Mouse (Mus musculus): Measurements from ENCODE around the gene Themis2. TPM values are rescaled to one million over a fixed set of nuclear protein-coding genes. Genes with fewer than 3 reads are reported as not detected.

Gene Themis2
- polyA plus RNA-seq, 1 experiment from 2014 or later, result 0.50 TPM

- peak overlapping the region; percentile 5; the same call in 1 of the 2 replicates for H3K27ac ChIP-seq (ENCODE audit: poor library complexity, severe bottlenecking)
- ATAC-seq (ENCODE audit: insufficient number of reproducible peaks, low FRiP score), result peak; percentile 84
Measured at GRCm38 (mm10) chr4:132807771-132808641, 11.8 kb upstream of the Themis2 start.

GRCm38 (mm10) chr4:132806620-132807191 is 10.5 kb upstream of the Themis2 start:
- Histone ChIP-seq H3K9ac (no peak overlapping the region), H3K27me3 (replicated peaks) (no peaks in the 10 kb centered on the region), H3K4me1 (replicated peaks) (peaks cover 21% of the 10 kb centered on the region), H3K9me3 (replicated peaks) (peaks cover 10% of the 10 kb centered on the region), H3K36me3 (no peaks in the 10 kb centered on the region), H3K4me3 (no peak overlapping the region), H3K4me2 (no peak overlapping the region), H3K27ac (ENCODE audit: poor library complexity, severe bottlenecking) (no peak overlapping the region)
- WGBS, result 86% methylated on average over 7 of the region's 7 CpGs
- no peak for ATAC-seq (ENCODE audit: insufficient number of reproducible peaks, low FRiP score)

More at GRCm38 (mm10) chr4:132807771-132808641, 11.8 kb upstream of the Themis2 start:
- Histone ChIP-seq H3K9ac (no peak overlapping the region), H3K27me3 (replicated peaks) (no peaks in the 10 kb centered on the region), H3K9me3 (replicated peaks) (peaks cover 10% of the 10 kb centered on the region), H3K4me1 (replicated peaks) (peaks cover 21% of the 10 kb centered on the region), H3K4me2 (0 out of 2 replicates have a peak overlapping the region, but pooled peaks have one; percentile 6), H3K4me3 (no peak overlapping the region), H3K36me3 (no peaks in the 10 kb centered on the region)
- WGBS, result 51% methylated on average over 5 of the region's 5 CpGs

DNA sequence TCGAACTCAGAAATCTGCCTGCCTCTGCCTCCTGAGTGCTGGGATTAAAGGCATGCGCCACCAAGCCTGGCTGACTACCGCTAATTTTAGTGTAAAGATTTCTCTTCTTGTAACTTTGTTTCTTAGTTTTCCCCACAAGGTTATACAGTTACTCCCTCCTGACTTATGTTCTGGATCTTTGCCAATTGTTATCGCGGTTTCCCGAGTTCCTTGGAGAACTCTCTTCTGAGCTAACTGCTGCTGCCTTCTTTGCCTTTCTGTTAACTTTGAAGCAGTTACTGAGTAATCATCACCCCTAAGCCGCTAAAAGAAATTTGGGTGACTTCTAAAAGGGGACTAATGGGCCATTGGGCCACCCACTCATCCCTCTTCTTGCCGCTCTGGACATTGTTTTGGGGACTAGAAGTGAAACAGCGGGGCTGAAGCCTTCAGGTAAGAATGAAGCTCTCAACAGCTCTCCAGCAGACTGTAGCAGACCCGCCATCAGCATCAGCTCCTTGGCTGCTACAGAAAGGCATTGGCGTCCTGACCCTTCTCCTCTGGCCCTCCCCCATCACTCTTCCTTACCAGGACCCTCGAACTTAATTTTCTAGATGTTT is 9.5 kb upstream of the Themis2 start:
- no peaks in the 10 kb centered on the region for H3K27me3 ChIP-seq (replicated peaks)
- H3K4me2 ChIP-seq, result no peak overlapping the region
- WGBS, result 56% methylated on average over 12 of the region's 12 CpGs
- H3K9ac ChIP-seq, result no peak overlapping the region
- H3K36me3 ChIP-seq, result no peaks in the 10 kb centered on the region
- H3K4me1 ChIP-seq (replicated peaks), result peaks cover 21% of the 10 kb centered on the region
- H3K9me3 ChIP-seq (replicated peaks), result peaks cover 2% of the 10 kb centered on the region; the same call in 1 of the 2 replicates
- H3K4me3 ChIP-seq, result no peak overlapping the region
- ATAC-seq (ENCODE audit: insufficient number of reproducible peaks, low FRiP score), result no peak
- H3K27ac ChIP-seq (ENCODE audit: poor library complexity, severe bottlenecking), result no peak overlapping the region

DNA sequence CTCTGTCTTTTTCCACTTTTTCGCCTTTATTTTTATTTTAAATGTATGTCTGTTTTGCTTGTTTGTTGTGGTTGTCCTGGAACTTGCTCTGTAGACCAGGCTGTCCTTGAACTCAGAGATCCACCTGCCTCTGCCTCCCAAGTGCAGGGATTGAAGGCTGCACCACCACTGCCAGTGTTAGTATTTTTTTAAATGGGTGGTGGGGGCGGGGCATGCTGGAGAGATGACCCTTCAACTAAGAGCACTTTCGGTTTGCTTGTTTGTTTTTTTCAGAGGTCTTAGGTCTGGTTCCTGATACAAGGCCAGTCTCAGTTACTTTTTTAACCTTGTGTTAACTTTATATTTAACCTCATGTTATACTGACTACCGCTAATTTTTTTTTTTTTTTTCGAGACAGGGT is 9.0 kb upstream of the Themis2 start:
- H3K4me1 ChIP-seq (replicated peaks), result peaks cover 21% of the 10 kb centered on the region
- no peaks in the 10 kb centered on the region for H3K9me3 ChIP-seq (replicated peaks)
- no peak overlapping the region for H3K27ac ChIP-seq (ENCODE audit: poor library complexity, severe bottlenecking)
- H3K27me3 ChIP-seq (replicated peaks), result no peaks in the 10 kb centered on the region
- no peak overlapping the region for H3K4me2 ChIP-seq
- no peak overlapping the region for H3K9ac ChIP-seq
- 74% methylated on average over 5 of the region's 5 CpGs for WGBS
- H3K36me3 ChIP-seq, result no peaks in the 10 kb centered on the region
- no peak overlapping the region for H3K4me3 ChIP-seq
- ATAC-seq (ENCODE audit: insufficient number of reproducible peaks, low FRiP score), result no peak

- 84% methylated on average over 6 of the region's 6 CpGs for WGBS
- Histone ChIP-seq H3K27me3 (replicated peaks) (no peaks in the 10 kb centered on the region), H3K4me2 (no peak overlapping the region), H3K4me3 (no peak overlapping the region), H3K36me3 (no peaks in the 10 kb centered on the region), H3K4me1 (replicated peaks) (peaks cover 17% of the 10 kb centered on the region), H3K9me3 (replicated peaks) (no peaks in the 10 kb centered on the region), H3K9ac (no peak overlapping the region), H3K27ac (ENCODE audit: poor library complexity, severe bottlenecking) (no peak overlapping the region)
- no peak for ATAC-seq (ENCODE audit: insufficient number of reproducible peaks, low FRiP score)
Measured at GRCm38 (mm10) chr4:132804331-132804730, 8.1 kb upstream of the Themis2 start.

DNA sequence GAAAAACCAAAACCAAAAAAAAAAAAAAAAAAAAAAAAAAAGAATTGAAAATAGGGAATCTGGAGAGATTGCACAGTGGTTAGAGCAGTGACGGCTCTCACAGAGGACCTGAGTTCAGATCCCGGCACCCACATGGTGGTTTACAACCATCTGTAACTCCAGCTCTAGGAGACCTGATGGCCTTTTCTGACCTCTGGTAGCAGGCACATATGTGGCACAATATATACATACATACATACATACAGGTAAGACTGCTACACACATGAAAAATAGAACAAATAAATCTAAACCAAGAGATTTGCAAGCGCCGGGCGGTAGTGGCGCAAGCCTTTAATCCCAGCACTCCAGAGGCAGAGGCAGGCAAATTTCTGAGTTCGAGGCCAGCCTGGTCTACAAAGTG is 7.7 kb upstream of the Themis2 start:
- Histone ChIP-seq H3K9me3 (replicated peaks) (no peaks in the 10 kb centered on the region), H3K36me3 (no peaks in the 10 kb centered on the region), H3K9ac (no peak overlapping the region), H3K4me3 (no peak overlapping the region), H3K27ac (ENCODE audit: poor library complexity, severe bottlenecking) (no peak overlapping the region), H3K4me2 (no peak overlapping the region), H3K4me1 (replicated peaks) (peaks cover 15% of the 10 kb centered on the region), H3K27me3 (replicated peaks) (no peaks in the 10 kb centered on the region)
- no peak for ATAC-seq (ENCODE audit: insufficient number of reproducible peaks, low FRiP score)
- 93% methylated on average over 7 of the region's 7 CpGs for WGBS

GRCm38 (mm10) chr4:132803212-132803611 is 7.0 kb upstream of the Themis2 start:
- Histone ChIP-seq H3K27ac (ENCODE audit: poor library complexity, severe bottlenecking) (no peak overlapping the region), H3K36me3 (no peaks in the 10 kb centered on the region), H3K4me3 (no peak overlapping the region), H3K9me3 (replicated peaks) (no peaks in the 10 kb centered on the region), H3K27me3 (replicated peaks) (no peaks in the 10 kb centered on the region), H3K4me1 (replicated peaks) (peaks cover 8% of the 10 kb centered on the region), H3K4me2 (no peak overlapping the region), H3K9ac (no peak overlapping the region)
- no peak for ATAC-seq (ENCODE audit: insufficient number of reproducible peaks, low FRiP score)
- WGBS, result 83% methylated on average over 5 of the region's 5 CpGs

DNA sequence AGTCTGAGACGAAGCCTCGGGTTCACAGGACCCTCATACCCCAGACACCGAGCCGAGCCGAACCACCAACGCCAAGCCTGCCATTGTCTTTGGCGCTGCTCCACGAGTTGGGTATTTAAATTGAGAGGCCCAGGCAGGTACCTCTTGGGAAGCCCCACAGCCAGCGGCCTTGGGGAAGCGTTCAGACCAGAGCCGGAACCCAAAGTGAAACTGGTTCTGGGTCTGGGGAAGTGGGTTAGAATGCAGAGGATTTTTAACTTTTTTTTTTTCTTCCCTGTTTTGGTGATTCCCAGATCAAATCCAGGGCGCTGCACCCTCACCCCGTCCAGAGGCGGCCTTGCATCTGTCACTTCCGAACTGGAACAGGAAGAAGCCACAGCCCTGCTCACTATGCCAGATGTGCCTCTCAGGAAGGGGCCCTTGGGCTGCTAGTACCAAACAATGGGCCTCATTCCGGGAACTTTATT is 6.0 kb upstream of the Themis2 start:
- Histone ChIP-seq H3K4me2 (no peak overlapping the region), H3K9ac (no peak overlapping the region), H3K4me1 (replicated peaks) (peaks cover 6% of the 10 kb centered on the region; the same call in 1 of the 2 replicates), H3K4me3 (no peak overlapping the region), H3K27ac (ENCODE audit: poor library complexity, severe bottlenecking) (no peak overlapping the region), H3K27me3 (replicated peaks) (0 out of 2 replicates have a peak, but pooled peaks cover 5% of the 10 kb centered on the region), H3K36me3 (no peaks in the 10 kb centered on the region), H3K9me3 (replicated peaks) (no peaks in the 10 kb centered on the region)
- no peak for ATAC-seq (ENCODE audit: insufficient number of reproducible peaks, low FRiP score)
- WGBS, result 52% methylated on average over 16 of the region's 16 CpGs

DNA sequence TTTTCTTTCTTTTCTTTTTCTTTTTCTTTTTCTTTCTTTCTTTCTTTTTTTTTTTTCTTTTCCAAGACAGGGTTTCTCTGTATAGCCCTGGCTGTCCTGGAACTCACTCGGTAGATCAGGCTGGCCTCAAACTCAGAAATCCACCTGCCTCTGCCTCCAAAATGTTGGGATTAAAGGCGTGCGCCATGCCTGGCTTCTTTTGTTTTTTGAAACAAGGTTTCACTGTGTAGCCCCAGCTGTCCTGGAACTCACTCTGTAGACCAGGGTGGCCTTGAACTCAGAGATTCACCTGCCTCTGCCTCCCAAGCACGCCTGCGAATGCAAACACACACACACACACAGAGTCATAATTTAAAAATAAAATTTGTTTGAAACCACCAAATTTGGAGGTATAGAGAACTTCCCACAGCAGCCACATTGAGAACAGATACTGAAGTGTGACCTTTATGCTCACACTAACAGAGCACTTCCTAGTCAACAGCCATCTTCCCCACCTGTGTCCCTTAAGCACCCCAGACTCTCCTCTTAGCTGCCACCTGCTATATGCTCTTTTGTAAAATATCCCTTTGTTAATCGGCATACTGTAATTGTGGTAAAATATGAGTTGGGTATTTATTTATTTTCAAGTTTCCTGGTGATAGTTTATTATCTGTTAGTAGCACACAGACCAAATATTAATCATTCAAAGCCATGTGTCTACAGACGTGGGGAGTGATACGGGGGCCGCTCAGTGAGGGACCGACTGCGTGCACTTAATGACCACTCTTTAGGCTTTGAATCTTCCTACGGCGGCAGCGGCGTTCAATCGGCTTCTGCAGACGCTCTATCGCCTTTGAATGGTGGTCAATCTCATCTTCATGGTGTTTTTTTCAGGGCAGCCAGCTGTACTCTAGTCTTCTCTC is 5.2 kb upstream of the Themis2 start:
- 0 out of 2 replicates have a peak, but pooled peaks cover 7% of the 10 kb centered on the region for H3K27me3 ChIP-seq (replicated peaks)
- peaks cover 6% of the 10 kb centered on the region; the same call in 1 of the 2 replicates for H3K4me1 ChIP-seq (replicated peaks)

DNA sequence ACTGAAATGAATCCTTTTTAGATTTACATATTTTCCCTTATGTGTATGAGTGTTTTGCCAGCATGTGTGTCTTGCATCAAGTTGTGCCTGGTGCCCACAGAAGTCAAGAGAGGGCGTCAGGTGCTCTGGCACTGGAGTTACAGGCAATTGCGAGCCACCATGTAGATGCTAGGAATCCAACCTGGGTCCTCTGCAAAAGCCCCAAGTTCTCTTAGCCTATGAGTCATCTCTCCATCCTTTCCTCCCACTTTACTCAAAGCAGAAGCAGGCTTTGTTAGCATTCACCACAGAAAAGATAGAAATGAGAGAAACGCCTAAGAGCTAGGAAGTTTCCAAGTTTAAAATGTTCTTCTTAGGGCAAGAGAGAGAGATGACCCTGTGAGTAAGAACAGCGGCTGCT is 3.7 kb upstream of the Themis2 start:
- no peak overlapping the region for H3K27ac ChIP-seq (ENCODE audit: poor library complexity, severe bottlenecking)
- H3K36me3 ChIP-seq, result no peaks in the 10 kb centered on the region
- no peak overlapping the region for H3K4me2 ChIP-seq
- peaks cover 18% of the 10 kb centered on the region for H3K27me3 ChIP-seq (replicated peaks)
- H3K9me3 ChIP-seq (replicated peaks), result no peaks in the 10 kb centered on the region
- no peak overlapping the region for H3K9ac ChIP-seq
- H3K4me1 ChIP-seq (replicated peaks), result peaks cover 7% of the 10 kb centered on the region; the same call in 1 of the 2 replicates
- ATAC-seq (ENCODE audit: insufficient number of reproducible peaks, low FRiP score), result no peak
- H3K4me3 ChIP-seq, result no peak overlapping the region
- 77% methylated on average over 4 of the region's 4 CpGs for WGBS

More for the DNA sequence above, 5.2 kb upstream of the Themis2 start:
- no peak for ATAC-seq (ENCODE audit: insufficient number of reproducible peaks, low FRiP score)
- H3K9ac ChIP-seq, result no peak overlapping the region
- H3K36me3 ChIP-seq, result no peaks in the 10 kb centered on the region
- no peak overlapping the region for H3K4me3 ChIP-seq
- no peaks in the 10 kb centered on the region for H3K9me3 ChIP-seq (replicated peaks)
- 81% methylated on average over 18 of the region's 18 CpGs for WGBS
- no peak overlapping the region for H3K4me2 ChIP-seq
- H3K27ac ChIP-seq (ENCODE audit: poor library complexity, severe bottlenecking), result no peak overlapping the region
